Mouse (Mus musculus) intestine, embryonic 15.5 days (tissue): ENCODE results near the gene Ticrr. TPM values are rescaled to one million over a fixed set of nuclear protein-coding genes. Genes with fewer than 3 reads are reported as not detected.

Source experiments
- ATAC-seq: fragments of 200-750 bp; cut with Nextera tagmentation; 2 replicates; pipeline ENCODE4 v1.8.0; 2017; ENCODE audit warnings: moderate TSS enrichment, moderate library complexity
- H3K27ac ChIP-seq: fragments of 300-500 bp; sonication (generic); 2 replicates; pipeline ENCODE4 v1.5.1; 2015; ENCODE audit warnings: mild to moderate bottlenecking, inconsistent platforms
- H3K27me3 ChIP-seq: fragments of 300-500 bp; sonication (generic); replicated peaks from 2 replicates; pipeline ENCODE4 v1.6.1; 2015; ENCODE audit warnings: inconsistent platforms
- H3K36me3 ChIP-seq: fragments of 300-500 bp; sonication (generic); 2 replicates; pipeline ENCODE4 v1.6.1; 2015; ENCODE audit warnings: inconsistent platforms
- H3K4me1 ChIP-seq: fragments of 300-500 bp; sonication (generic); replicated peaks from 2 replicates; pipeline ENCODE4 v1.6.1; 2015; ENCODE audit warnings: inconsistent platforms
- H3K4me2 ChIP-seq: fragments of 300-500 bp; sonication (generic); replicated peaks from 2 replicates; pipeline ENCODE4 v1.6.1; 2015; ENCODE audit warnings: mild to moderate bottlenecking, inconsistent platforms
- H3K4me3 ChIP-seq: fragments of 300-500 bp; sonication (generic); replicated peaks from 2 replicates; pipeline ENCODE4 v1.5.1; 2015; ENCODE audit warnings: inconsistent platforms
- H3K9ac ChIP-seq: fragments of 300-500 bp; sonication (generic); 2 replicates; pipeline ENCODE4 v1.6.1; 2015; ENCODE audit warnings: inconsistent platforms
- H3K9me3 ChIP-seq: fragments of 300-500 bp; sonication (generic); 2 replicates; pipeline ENCODE4 v1.6.1; 2016; ENCODE audit warnings: inconsistent platforms
- WGBS: fragments of 180-500 bp; shearing (Covaris S2); methylation state at CpG from one replicate; pipeline ENCODE4 v1.1.7; 2015; 5-methylcytosine and 5-hydroxymethylcytosine counted together
- polyA plus RNA-seq: library from polyadenylated mRNA; unstranded; fragments of >200 nt; fragmentation: Nextera tagmentation; extraction: Ambion mirVana; gene quantifications from 2 replicates; pipeline ENCODE4 v1.2.1, GENCODE M21; 2015

Ticrr gene
- 8.9 and 9.2 TPM in 2 replicates for polyA plus RNA-seq

GRCm38 (mm10) chr7:79659578-79660290, at the start of gene Ticrr:
TSS of gene Ticrr (plus strand) at chr7:79660196.
- no peaks in the 10 kb centered on the region for H3K9me3 ChIP-seq
- H3K4me2 ChIP-seq: peak within 1 kb of the TSS; percentile 90
- peaks cover 16% of the 10 kb centered on the region for H3K4me1 ChIP-seq
- peak within 1 kb of the TSS; percentile 18; the same call in 1 of the 2 replicates for H3K27ac ChIP-seq
- no peaks in the 10 kb centered on the region for H3K27me3 ChIP-seq
- H3K9ac ChIP-seq: peak within 1 kb of the TSS; percentile 83
- WGBS: under 1% methylated on average over 39 of the region's 39 CpGs
- H3K4me3 ChIP-seq: peak within 1 kb of the TSS; percentile 86
- no peaks in the 10 kb centered on the region for H3K36me3 ChIP-seq
- peak; percentile 100 for ATAC-seq

- H3K9ac ChIP-seq: no peak overlapping the region
- H3K36me3 ChIP-seq: no peaks in the 10 kb centered on the region
- H3K27ac ChIP-seq: no peak overlapping the region
- H3K27me3 ChIP-seq: peaks cover 41% of the 10 kb centered on the region
- 78% methylated on average over 9 of the region's 9 CpGs for WGBS
- H3K4me2 ChIP-seq: no peak overlapping the region
- no peak overlapping the region for H3K4me3 ChIP-seq
- H3K9me3 ChIP-seq: no peaks in the 10 kb centered on the region
- no peaks in the 10 kb centered on the region; the same call in 1 of the 2 replicates for H3K4me1 ChIP-seq
- no peak for ATAC-seq
Measured at GRCm38 (mm10) chr7:79611901-79612300, 48.1 kb upstream of the Ticrr start.

GRCm38 (mm10) chr7:79612783-79613182, 47.2 kb upstream of the Ticrr start:
- Histone ChIP-seq H3K9ac (no peak overlapping the region), H3K4me2 (no peak overlapping the region), H3K27ac (no peak overlapping the region), H3K9me3 (no peaks in the 10 kb centered on the region), H3K36me3 (no peaks in the 10 kb centered on the region), H3K4me3 (no peak overlapping the region), H3K4me1 (peaks cover 4% of the 10 kb centered on the region; the same call in 1 of the 2 replicates), H3K27me3 (peaks cover 43% of the 10 kb centered on the region)
- 8% methylated on average over 6 of the region's 6 CpGs for WGBS
- no peak for ATAC-seq

- no peak overlapping the region for H3K4me2 ChIP-seq
- H3K27ac ChIP-seq: no peak overlapping the region
- no peaks in the 10 kb centered on the region for H3K9me3 ChIP-seq
- no peaks in the 10 kb centered on the region for H3K36me3 ChIP-seq
- H3K4me1 ChIP-seq: 0 out of 2 replicates have a peak, but pooled peaks cover 4% of the 10 kb centered on the region
- H3K27me3 ChIP-seq: peaks cover 40% of the 10 kb centered on the region
- ATAC-seq: no peak
- 56% methylated on average over 11 of the region's 11 CpGs for WGBS
- H3K4me3 ChIP-seq: no peak overlapping the region
- H3K9ac ChIP-seq: no peak overlapping the region
Measured at GRCm38 (mm10) chr7:79613314-79613713, 46.7 kb upstream of the Ticrr start.

- Histone ChIP-seq H3K4me3 (no peak overlapping the region), H3K4me1 (0 out of 2 replicates have a peak, but pooled peaks cover 4% of the 10 kb centered on the region), H3K4me2 (no peak overlapping the region), H3K9me3 (no peaks in the 10 kb centered on the region), H3K9ac (no peak overlapping the region), H3K27me3 (peaks cover 37% of the 10 kb centered on the region), H3K36me3 (no peaks in the 10 kb centered on the region), H3K27ac (no peak overlapping the region)
- 76% methylated on average over 4 of the region's 4 CpGs for WGBS
- no peak for ATAC-seq
Measured at GRCm38 (mm10) chr7:79615008-79615407, 45.0 kb upstream of the Ticrr start.

GRCm38 (mm10) chr7:79615941-79616340, 44.1 kb upstream of the Ticrr start:
- Histone ChIP-seq H3K27ac (no peak overlapping the region), H3K9ac (no peak overlapping the region), H3K4me3 (no peak overlapping the region), H3K36me3 (no peaks in the 10 kb centered on the region), H3K9me3 (no peaks in the 10 kb centered on the region), H3K27me3 (peaks cover 37% of the 10 kb centered on the region), H3K4me1 (0 out of 2 replicates have a peak, but pooled peaks cover 4% of the 10 kb centered on the region), H3K4me2 (no peak overlapping the region)
- 70% methylated on average over 1 of the region's 1 CpGs for WGBS
- ATAC-seq: no peak

GRCm38 (mm10) chr7:79617418-79617817, 42.6 kb upstream of the Ticrr start, which contains the start of gene Rhcg:
TSS of gene Rhcg (minus strand) at chr7:79617657.
- Histone ChIP-seq H3K27me3 (peaks cover 35% of the 10 kb centered on the region), H3K36me3 (no peaks in the 10 kb centered on the region), H3K4me2 (peak within 1 kb of the TSS; percentile 49), H3K9me3 (no peaks in the 10 kb centered on the region), H3K4me1 (0 out of 2 replicates have a peak, but pooled peaks cover 4% of the 10 kb centered on the region), H3K4me3 (peak within 1 kb of the TSS; percentile 25), H3K9ac (no peak within 1 kb of the TSS), H3K27ac (no peak within 1 kb of the TSS)
- WGBS: 7% methylated on average over 33 of the region's 33 CpGs
- no peak for ATAC-seq

- ATAC-seq: no peak
- H3K4me3 ChIP-seq: no peak overlapping the region
- WGBS: 69% methylated on average over 4 of the region's 4 CpGs
- no peaks in the 10 kb centered on the region for H3K9me3 ChIP-seq
- H3K27ac ChIP-seq: no peak overlapping the region
- H3K27me3 ChIP-seq: peaks cover 29% of the 10 kb centered on the region
- no peaks in the 10 kb centered on the region for H3K36me3 ChIP-seq
- no peak overlapping the region for H3K9ac ChIP-seq
- H3K4me2 ChIP-seq: no peak overlapping the region
- H3K4me1 ChIP-seq: 0 out of 2 replicates have a peak, but pooled peaks cover 4% of the 10 kb centered on the region
Measured at GRCm38 (mm10) chr7:79619493-79619892, 40.5 kb upstream of the Ticrr start.

GRCm38 (mm10) chr7:79623086-79623485, 36.9 kb upstream of the Ticrr start:
- 42% methylated on average over 8 of the region's 8 CpGs for WGBS
- Histone ChIP-seq H3K9ac (no peak overlapping the region), H3K4me2 (no peak overlapping the region), H3K4me3 (no peak overlapping the region), H3K27me3 (no peaks in the 10 kb centered on the region; the same call in 1 of the 2 replicates), H3K9me3 (no peaks in the 10 kb centered on the region), H3K36me3 (no peaks in the 10 kb centered on the region), H3K4me1 (no peaks in the 10 kb centered on the region), H3K27ac (no peak overlapping the region)
- ATAC-seq: no peak

- WGBS: 81% methylated on average over 5 of the region's 5 CpGs
- no peak for ATAC-seq
- no peaks in the 10 kb centered on the region for H3K9me3 ChIP-seq
- no peaks in the 10 kb centered on the region for H3K4me1 ChIP-seq
- H3K27ac ChIP-seq: no peak overlapping the region
- no peak overlapping the region for H3K4me3 ChIP-seq
- no peak overlapping the region for H3K9ac ChIP-seq
- no peaks in the 10 kb centered on the region for H3K36me3 ChIP-seq
- H3K4me2 ChIP-seq: no peak overlapping the region
- no peaks in the 10 kb centered on the region for H3K27me3 ChIP-seq
Measured at GRCm38 (mm10) chr7:79626170-79626569, 33.8 kb upstream of the Ticrr start.

- Histone ChIP-seq H3K27ac (no peak overlapping the region), H3K9ac (no peak overlapping the region), H3K27me3 (no peaks in the 10 kb centered on the region), H3K4me3 (no peak overlapping the region), H3K36me3 (no peaks in the 10 kb centered on the region), H3K4me2 (no peak overlapping the region), H3K4me1 (no peaks in the 10 kb centered on the region), H3K9me3 (no peaks in the 10 kb centered on the region)
- WGBS: 57% methylated on average over 4 of the region's 4 CpGs
- no peak for ATAC-seq
Measured at GRCm38 (mm10) chr7:79628271-79628913, 31.6 kb upstream of the Ticrr start.

GRCm38 (mm10) chr7:79631773-79632348, 28.1 kb upstream of the Ticrr start:
- Histone ChIP-seq H3K36me3 (no peaks in the 10 kb centered on the region), H3K27me3 (no peaks in the 10 kb centered on the region), H3K9ac (no peak overlapping the region), H3K4me3 (no peak overlapping the region), H3K9me3 (no peaks in the 10 kb centered on the region), H3K27ac (no peak overlapping the region), H3K4me1 (no peaks in the 10 kb centered on the region), H3K4me2 (no peak overlapping the region)
- WGBS: 22% methylated on average over 13 of the region's 13 CpGs
- no peak for ATAC-seq
